Comparison of ENCODE assay signal across 9 mouse cellular contexts in genomic region chr19:3654058-3654457, GRCm38 (mm10). TPM values are rescaled to one million over a fixed set of nuclear protein-coding genes. Genes with fewer than 3 reads are reported as not detected.
DNase-seq lines count a peak whose midpoint lies in the region; ATAC-seq lines count a peak whose summit lies in the region.
"Had no signal": no experiment of that assay in that cellular context is flagged by ENCODE, and none has a peak within 500 bp of the region (broad histone marks: within the 10 kb centered on the region; RNA-seq: fewer than 3 reads in every experiment).

No protein-coding gene starts in this region.

- H3K4me2 ChIP-seq in lung, embryonic 15.5 days = no peak overlapping the region
- H3K4me2 ChIP-seq in hindbrain, embryonic 11.5 days (replicated peaks; ENCODE audit: low read depth, low read length) = no peak overlapping the region

- H3K36me3 ChIP-seq in lung, embryonic 15.5 days = peaks cover 50% of the 10 kb centered on the region
- H3K36me3 ChIP-seq in hindbrain, embryonic 11.5 days (ENCODE audit: control insufficient read depth, insufficient read depth, low read length) = no peaks in the 10 kb centered on the region

- no peaks in the 10 kb centered on the region for H3K27me3 ChIP-seq in lung, embryonic 15.5 days
- H3K27me3 ChIP-seq in hindbrain, embryonic 11.5 days (ENCODE audit: control insufficient read depth, insufficient read depth, low read length) = no peaks in the 10 kb centered on the region

- 74% methylated on average over 5 of the region's 5 CpGs for WGBS in lung, embryonic 15.5 days
- 90% methylated on average over 5 of the region's 5 CpGs for WGBS in hindbrain, embryonic 11.5 days

- DNase-seq in kidney, adult 11 months = peak; percentile 64
- DNase-seq in kidney, postnatal 10 days = no peak
- DNase-seq in kidney, adult 18-20 months = peak; percentile 36
- DNase-seq in cerebellum, postnatal 14 days = no peak
- DNase-seq in cerebellum, postnatal 10 days = no peak
- DNase-seq in hindbrain, embryonic 11.5 days (ENCODE audit: low spot score) = no peak
- DNase-seq: right cerebral cortex, postnatal 14 days had no signal

- peaks cover 25% of the 10 kb centered on the region for H3K4me1 ChIP-seq in brown adipose tissue, adult 24 weeks (ENCODE audit: control insufficient read depth, insufficient read depth, insufficient read length, low read length)
- H3K4me1 ChIP-seq in lung, embryonic 15.5 days = 0 out of 2 replicates have a peak, but pooled peaks cover 7% of the 10 kb centered on the region
- H3K4me1 ChIP-seq in hindbrain, embryonic 11.5 days (replicated peaks; ENCODE audit: control insufficient read depth, insufficient read depth, low read length) = no peaks in the 10 kb centered on the region

- no peak overlapping the region for H3K4me3 ChIP-seq in brown adipose tissue, adult 24 weeks (ENCODE audit: insufficient read depth, low read depth, low read length)
- no peak overlapping the region for H3K4me3 ChIP-seq in lung, embryonic 15.5 days
- H3K4me3 ChIP-seq in hindbrain, embryonic 11.5 days (ENCODE audit: low read depth, low read length) = no peak overlapping the region

- no peak; the same call in 1 of the 2 replicates for ATAC-seq in lung, embryonic 15.5 days (ENCODE audit: borderline replicate concordance, extremely low read depth, low FRiP score, low TSS enrichment)
- no peak for ATAC-seq in hindbrain, embryonic 11.5 days (ENCODE audit: low FRiP score)

- no peak overlapping the region for H3K9ac ChIP-seq in lung, embryonic 15.5 days
- no peak overlapping the region for H3K9ac ChIP-seq in hindbrain, embryonic 11.5 days (ENCODE audit: low read depth, low read length)

- peak overlapping the region; percentile 58 for H3K27ac ChIP-seq in brown adipose tissue, adult 24 weeks (replicated peaks; ENCODE audit: low read depth, low read length)
- peak overlapping the region; percentile 8 for H3K27ac ChIP-seq in lung, embryonic 15.5 days
- H3K27ac ChIP-seq in hindbrain, embryonic 11.5 days (ENCODE audit: low read depth, low read length) = no peak overlapping the region

- no peaks in the 10 kb centered on the region for H3K9me3 ChIP-seq in lung, embryonic 15.5 days
- H3K9me3 ChIP-seq in hindbrain, embryonic 11.5 days (ENCODE audit: control insufficient read depth, low read length) = no peaks in the 10 kb centered on the region

RNA-seq across cellular contexts. Expression of gene Lrp5, which starts 32.3 kb away (rescaled TPM):
- polyA plus RNA-seq in brown adipose tissue, adult 24 weeks (2012; ENCODE audit: insufficient read depth, insufficient read length, missing spikeins) = 13.2 TPM in 2 replicates
- 7.7 TPM in 2 replicates for polyA plus RNA-seq in lung, embryonic 15.5 days (2015; fragmentation: Nextera tagmentation; extraction: Ambion mirVana)
- 3.0 and 5.1 TPM in 2 replicates for polyA plus RNA-seq in hindbrain, embryonic 11.5 days (2014; fragmentation: Nextera tagmentation; extraction: Ambion mirVana)

RNA-seq across cellular contexts. Expression of gene 1810055G02Rik, which starts 54.0 kb away (rescaled TPM):
- polyA plus RNA-seq in brown adipose tissue, adult 24 weeks (2012; ENCODE audit: insufficient read depth, insufficient read length, missing spikeins) = 5.3 and 6.6 TPM in 2 replicates
- 31.9 and 32.2 TPM in 2 replicates for polyA plus RNA-seq in lung, embryonic 15.5 days (2015; fragmentation: Nextera tagmentation; extraction: Ambion mirVana)
- 39.4 and 41.8 TPM in 2 replicates for polyA plus RNA-seq in hindbrain, embryonic 11.5 days (2014; fragmentation: Nextera tagmentation; extraction: Ambion mirVana)

Comparison
In these comparisons a context has a peak if more than half of its experiments do, and no peak if none do; other contexts are left out.
1. DNase-seq: peak in kidney, adult 11 months (single experiment) and kidney, adult 18-20 months (single experiment); none in kidney, postnatal 10 days (single experiment), cerebellum, postnatal 14 days (0 of 2), cerebellum, postnatal 10 days (0 of 2) and hindbrain, embryonic 11.5 days (single experiment).